Mouse (Mus musculus) G1E (cell line): ENCODE measurements around the gene Rheb.

Source experiments
- CTCF ChIP-seq: IDR thresholded peaks from 2 replicates; pipeline ENCODE4 v1.5.1; 2012; ENCODE audit warnings: low read depth, low read length, inconsistent platforms, mixed read lengths
- GATA1 ChIP-seq: IDR thresholded peaks from 2 replicates; pipeline ENCODE4 v1.6.1; 2012; ENCODE audit warnings: borderline replicate concordance, low read length, inconsistent platforms, mixed read lengths
- POLR2AphosphoS5 ChIP-seq: IDR thresholded peaks from 2 replicates; pipeline ENCODE4 v1.6.1; 2012; ENCODE audit warnings: low read depth, low read length, inconsistent platforms; ENCODE audit not compliant: insufficient replicate concordance
- TAL1 ChIP-seq: conservative IDR thresholded peaks from 2 replicates; pipeline ENCODE4 v1.6.1; 2012; ENCODE audit warnings: low read depth, low read length, inconsistent platforms, mixed read lengths

GRCm38 (mm10) chr5:24842274-24843102 is at the start of gene Rheb:
- TF ChIP-seq CTCF (no peak), TAL1 (no peak), GATA1 (no peak), POLR2AphosphoS5 (no peak)
